Mouse (Mus musculus) ES-Bruce4 (cell line): Measurements from ENCODE around the gene Fbxo42.

Experiments used
- CTCF ChIP-seq: IDR thresholded peaks from one replicate; pipeline ENCODE4 v1.8.1; 2011; ENCODE audit warnings: low read depth, low read length
- EP300 ChIP-seq: IDR thresholded peaks from 2 replicates; pipeline ENCODE4 v1.6.1; 2011; ENCODE audit warnings: low read depth, low read length; ENCODE audit not compliant: insufficient read depth
- POLR2A ChIP-seq: IDR thresholded peaks from one replicate; pipeline ENCODE4 v1.8.1; 2011; ENCODE audit warnings: low read length; ENCODE audit not compliant: insufficient read depth

DNA sequence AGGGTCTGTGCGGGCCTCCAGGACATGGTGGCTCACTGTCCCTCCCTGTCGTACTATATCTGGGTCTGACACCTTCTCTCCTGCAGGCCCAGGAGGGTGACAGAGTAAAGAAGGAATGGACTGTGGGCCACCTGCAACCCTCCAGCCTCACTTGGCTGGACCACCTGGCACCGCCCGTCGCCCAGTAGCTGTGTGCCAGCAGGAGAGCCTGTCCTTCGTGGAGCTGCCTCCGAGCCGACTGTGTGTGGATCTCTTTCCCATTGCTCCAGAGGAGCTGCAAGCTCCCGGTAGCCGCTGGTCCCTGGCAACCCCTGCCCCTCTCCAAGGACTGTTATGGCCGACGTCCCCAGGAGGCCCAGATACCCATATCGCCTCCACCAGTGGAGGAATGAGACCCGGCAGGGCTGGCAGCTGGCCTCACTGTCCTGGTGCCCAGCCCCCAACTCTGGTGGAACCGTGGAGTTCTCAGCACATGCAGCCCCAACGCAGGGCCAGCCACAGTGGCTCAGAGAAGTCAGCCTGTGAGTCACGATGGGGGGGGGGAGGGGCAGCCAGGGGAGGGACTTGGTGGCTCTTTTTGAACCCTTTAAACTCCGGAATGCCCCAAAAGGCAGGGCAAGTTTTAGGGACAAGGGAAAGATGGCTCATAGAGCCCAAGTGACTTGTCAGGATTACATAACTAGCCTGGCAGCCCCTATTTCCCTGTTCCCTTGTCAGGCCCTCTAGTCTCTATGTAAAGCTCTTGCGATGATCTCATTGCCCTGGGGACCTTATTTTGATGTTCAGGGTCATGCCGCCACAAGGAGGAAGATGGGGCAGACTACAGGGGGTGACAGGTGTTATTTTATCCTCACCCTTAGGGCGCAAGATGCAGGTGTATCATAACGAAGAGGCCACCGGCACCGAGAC lies 98.6 kb downstream of the Fbxo42 start:
- TF ChIP-seq CTCF (no peak), EP300 (no peak), POLR2A (no peak)
